Mouse (Mus musculus) E14TG2a.4 (cell line): ENCODE results near the gene Sdr9c7.

Experiments used
- H3K27me3 ChIP-seq: 2 replicates; pipeline ENCODE4 v1.6.1; 2014; ENCODE audit warnings: low read length, control low read depth; ENCODE audit not compliant: insufficient read depth
- H3K36me3 ChIP-seq: 2 replicates; pipeline ENCODE4 v1.6.1; 2014; ENCODE audit warnings: low read length, control low read depth; ENCODE audit not compliant: insufficient read depth
- H3K4me1 ChIP-seq: replicated peaks from 2 replicates; pipeline ENCODE4 v1.6.1; 2014; ENCODE audit warnings: low read depth, low read length, control low read depth
- H3K4me3 ChIP-seq: replicated peaks from 2 replicates; pipeline ENCODE4 v1.5.1; 2014; ENCODE audit warnings: mild to moderate bottlenecking, low read length
- H3K9me3 ChIP-seq: 2 replicates; pipeline ENCODE4 v1.6.1; 2014; ENCODE audit warnings: low read length, control low read depth
- CTCF ChIP-seq: conservative IDR thresholded peaks from 2 replicates; pipeline ENCODE4 v1.5.1; 2014; ENCODE audit warnings: low read length
- NANOG ChIP-seq: IDR thresholded peaks from 2 replicates; pipeline ENCODE4 v1.6.1; 2014; ENCODE audit warnings: borderline replicate concordance, low read length, mixed read lengths
- POU5F1 ChIP-seq: IDR thresholded peaks from 2 replicates; pipeline ENCODE4 v1.6.1; 2014; ENCODE audit warnings: low read length, borderline replicate concordance

Gene Sdr9c7

DNA sequence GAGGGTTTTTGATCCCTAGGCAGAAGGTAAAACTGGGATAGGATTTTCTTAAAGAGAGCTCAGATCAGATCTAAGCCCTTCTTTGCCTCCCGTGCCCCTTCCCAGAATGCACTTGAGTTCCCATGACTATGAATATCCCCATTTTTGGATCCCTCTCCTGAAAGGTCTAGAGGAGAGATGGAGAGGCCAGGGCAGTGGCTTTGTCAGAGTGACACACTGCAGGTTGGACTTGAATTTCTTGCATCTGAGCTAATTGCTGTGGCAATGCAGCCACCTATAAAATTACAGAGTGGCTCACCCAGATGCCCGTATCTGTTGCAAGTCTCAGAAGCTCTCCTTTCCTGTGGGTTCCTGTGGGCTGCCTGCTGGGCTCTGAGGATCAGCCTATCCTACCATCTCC is at the start of gene Sdr9c7:
TSS of gene Sdr9c7 (plus strand) at position 301 of the 400 bp plus-strand sequence.
- H3K27me3 ChIP-seq: peaks cover 3% of the 10 kb centered on the region; the same call in 1 of the 2 replicates
- no peaks in the 10 kb centered on the region for H3K36me3 ChIP-seq
- H3K4me3 ChIP-seq: 0 out of 2 replicates have a peak within 1 kb of the TSS, but pooled peaks have one; percentile 21
- H3K9me3 ChIP-seq: no peaks in the 10 kb centered on the region
- peaks cover 75% of the 10 kb centered on the region for H3K4me1 ChIP-seq
- no peak for TF ChIP-seq POU5F1
- no peak for TF ChIP-seq CTCF
- TF ChIP-seq NANOG: no peak

DNA sequence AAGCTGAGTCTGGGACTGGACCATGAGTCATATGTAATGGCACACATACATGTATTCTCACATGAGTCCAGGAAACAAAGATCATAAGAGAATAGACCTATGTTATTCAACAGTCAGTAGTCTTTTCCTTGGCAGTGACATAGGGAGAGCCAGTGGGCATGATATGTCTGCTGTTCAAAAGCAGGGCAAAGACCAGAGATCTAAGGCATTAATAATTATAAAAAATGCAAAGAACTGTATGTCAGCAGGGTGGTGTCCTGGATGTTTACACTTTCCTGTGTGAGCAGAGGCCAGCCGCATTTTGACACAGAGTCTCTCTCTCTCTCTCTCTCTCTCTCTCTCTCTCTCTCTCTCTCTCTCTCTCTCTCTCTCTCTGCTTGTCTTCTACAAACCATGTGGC is 48.7 kb upstream of the Sdr9c7 start, which contains the start of gene Rdh19:
TSS of gene Rdh19 (plus strand) at position 301 of the 400 bp plus-strand sequence.
- Histone ChIP-seq H3K4me1 (no peaks in the 10 kb centered on the region), H3K4me3 (no peak within 1 kb of the TSS), H3K36me3 (no peaks in the 10 kb centered on the region), H3K27me3 (no peaks in the 10 kb centered on the region), H3K9me3 (peaks cover 19% of the 10 kb centered on the region)
- TF ChIP-seq NANOG (no peak), CTCF (no peak), POU5F1 (no peak)

DNA sequence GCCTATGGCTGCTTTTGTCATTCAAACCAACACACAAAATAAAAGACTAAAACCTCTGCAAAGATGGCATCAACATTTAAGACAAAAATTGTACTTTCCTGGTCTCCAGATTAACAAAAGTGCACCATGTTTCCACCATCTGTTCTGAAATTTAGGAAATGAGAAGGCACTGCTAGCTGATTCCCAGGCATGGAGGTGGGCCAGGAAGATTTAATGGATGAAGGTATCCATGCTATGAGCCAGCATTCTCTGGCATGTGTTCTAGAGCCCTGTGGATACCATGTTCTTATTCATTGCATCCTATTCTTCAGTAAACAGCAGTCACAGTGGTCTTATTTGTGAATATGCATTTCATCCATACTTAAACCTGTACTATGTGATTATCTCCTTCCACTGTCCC is 41.9 kb upstream of the Sdr9c7 start:
- Histone ChIP-seq H3K9me3 (no peaks in the 10 kb centered on the region), H3K36me3 (no peaks in the 10 kb centered on the region), H3K4me1 (no peaks in the 10 kb centered on the region), H3K4me3 (no peak overlapping the region), H3K27me3 (peaks cover 6% of the 10 kb centered on the region; the same call in 1 of the 2 replicates)
- TF ChIP-seq POU5F1 (no peak), NANOG (no peak), CTCF (no peak)

- H3K4me1 ChIP-seq: no peaks in the 10 kb centered on the region
- no peak for TF ChIP-seq CTCF
- no peak for TF ChIP-seq POU5F1
- TF ChIP-seq NANOG: no peak
- H3K36me3 ChIP-seq: no peaks in the 10 kb centered on the region
- H3K27me3 ChIP-seq: peaks cover 4% of the 10 kb centered on the region; the same call in 1 of the 2 replicates
- H3K9me3 ChIP-seq: no peaks in the 10 kb centered on the region
- no peak overlapping the region for H3K4me3 ChIP-seq
Measured at GRCm38 (mm10) chr10:127864931-127865330, 33.4 kb upstream of the Sdr9c7 start.

- TF ChIP-seq POU5F1 (no peak), NANOG (no peak), CTCF (no peak)
- H3K36me3 ChIP-seq: no peaks in the 10 kb centered on the region
- peaks cover 4% of the 10 kb centered on the region; the same call in 1 of the 2 replicates for H3K9me3 ChIP-seq
- H3K27me3 ChIP-seq: peaks cover 2% of the 10 kb centered on the region; the same call in 1 of the 2 replicates
- H3K4me1 ChIP-seq: peaks cover 4% of the 10 kb centered on the region
- H3K4me3 ChIP-seq: no peak within 1 kb of the TSS
Measured at GRCm38 (mm10) chr10:127866232-127866631, 32.1 kb upstream of the Sdr9c7 start, which contains the start of gene Rdh16f2. TSS of gene Rdh16f2 (plus strand) at chr10:127866474.

GRCm38 (mm10) chr10:127872484-127872883 is 25.8 kb upstream of the Sdr9c7 start:
- Histone ChIP-seq H3K27me3 (no peaks in the 10 kb centered on the region), H3K4me3 (no peak overlapping the region), H3K9me3 (peaks cover 4% of the 10 kb centered on the region; the same call in 1 of the 2 replicates), H3K4me1 (peaks cover 8% of the 10 kb centered on the region), H3K36me3 (no peaks in the 10 kb centered on the region)
- TF ChIP-seq NANOG (no peak), CTCF (peak; percentile 32)

DNA sequence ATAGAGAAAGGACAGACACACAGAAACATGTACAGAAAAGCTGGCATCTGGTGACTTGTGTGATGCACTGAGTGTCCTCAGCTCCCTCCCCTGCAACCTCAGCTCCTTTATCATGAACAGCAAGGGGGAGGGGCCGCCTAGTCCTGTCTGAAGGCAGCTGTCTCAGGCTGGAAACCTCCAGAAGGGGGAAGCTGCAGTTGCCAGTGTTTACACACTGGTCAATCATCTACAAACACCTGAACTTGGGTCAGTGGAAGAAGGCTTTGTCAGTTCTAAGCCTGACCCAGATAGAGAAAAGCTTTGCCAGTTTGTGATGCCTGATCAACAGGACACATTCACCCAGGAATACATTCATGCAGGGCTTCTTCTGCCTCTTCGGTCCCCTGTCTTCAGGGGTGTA is 20.6 kb upstream of the Sdr9c7 start:
- TF ChIP-seq POU5F1 (no peak), NANOG (no peak), CTCF (no peak)
- Histone ChIP-seq H3K4me3 (no peak overlapping the region), H3K36me3 (no peaks in the 10 kb centered on the region), H3K4me1 (peaks cover 44% of the 10 kb centered on the region), H3K27me3 (no peaks in the 10 kb centered on the region), H3K9me3 (no peaks in the 10 kb centered on the region)

DNA sequence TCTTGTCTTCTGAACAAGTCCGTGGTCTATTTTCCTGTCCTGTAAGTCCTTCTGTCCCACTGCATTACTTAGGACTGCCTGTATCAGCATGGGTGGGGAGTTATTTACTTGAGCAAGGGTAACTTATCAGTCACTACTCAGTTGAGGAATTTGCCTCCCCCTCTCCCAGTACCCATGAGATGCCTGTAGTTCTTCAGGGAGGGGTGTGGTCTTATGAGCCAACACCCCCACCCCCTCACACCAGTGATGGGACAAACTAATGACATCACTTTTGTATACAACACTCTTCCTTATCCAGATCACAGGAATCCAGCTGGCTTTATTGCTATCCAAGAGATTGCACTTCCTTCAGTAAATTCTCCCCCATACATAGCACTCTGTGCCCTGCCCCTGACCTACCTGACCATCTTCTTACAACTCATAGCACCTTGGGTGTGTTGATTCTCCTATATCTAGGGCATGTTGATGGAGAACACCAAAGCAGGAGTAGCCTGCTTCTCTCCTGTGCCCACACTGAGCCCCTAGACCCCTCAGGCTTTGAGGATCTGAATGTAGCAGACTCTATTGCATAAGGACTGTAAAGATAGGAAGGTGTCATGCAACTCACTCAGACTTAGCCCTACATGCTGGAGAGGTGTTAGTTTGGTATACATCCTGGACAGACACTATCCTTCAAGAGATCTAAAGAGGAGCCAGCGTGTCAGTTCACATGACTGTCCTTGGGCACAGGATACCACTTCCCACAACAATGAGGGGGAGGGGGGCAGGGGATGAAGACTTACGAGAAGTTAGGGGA is 19.9 kb upstream of the Sdr9c7 start:
- Histone ChIP-seq H3K4me3 (no peak overlapping the region; the same call in 1 of the 2 replicates), H3K9me3 (no peaks in the 10 kb centered on the region), H3K4me1 (peaks cover 48% of the 10 kb centered on the region), H3K27me3 (no peaks in the 10 kb centered on the region), H3K36me3 (no peaks in the 10 kb centered on the region)
- TF ChIP-seq POU5F1: no peak
- TF ChIP-seq CTCF: no peak
- TF ChIP-seq NANOG: no peak

DNA sequence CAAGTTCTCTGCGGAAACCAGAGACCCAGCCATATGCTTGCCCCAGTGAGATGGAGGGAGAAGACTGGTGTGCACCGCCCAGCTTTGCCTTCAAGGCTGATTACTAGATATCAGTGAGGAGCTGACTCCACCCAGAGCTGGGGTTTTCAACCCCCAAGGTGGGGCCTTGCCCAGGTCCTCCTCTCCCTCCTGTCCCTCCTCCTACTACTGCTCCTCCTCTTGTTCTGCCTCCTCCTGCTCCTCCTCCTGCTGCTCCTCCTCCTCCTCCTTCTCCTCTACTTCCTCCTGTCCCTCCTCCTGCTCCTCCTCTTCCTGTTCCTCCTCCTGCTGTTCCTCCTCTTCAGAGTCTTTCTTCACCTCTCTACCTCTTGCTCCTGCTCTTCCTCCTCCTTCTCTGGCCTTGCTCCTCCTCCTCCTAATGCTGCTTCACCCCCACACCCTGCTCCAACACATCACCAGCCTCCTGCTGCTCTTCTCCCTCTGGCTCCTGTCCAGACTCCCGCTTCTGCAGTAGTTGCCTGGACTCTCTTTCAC is 19.1 kb upstream of the Sdr9c7 start:
- no peaks in the 10 kb centered on the region for H3K27me3 ChIP-seq

More for the DNA sequence above, 19.1 kb upstream of the Sdr9c7 start:
- H3K9me3 ChIP-seq: no peaks in the 10 kb centered on the region
- no peaks in the 10 kb centered on the region for H3K36me3 ChIP-seq
- TF ChIP-seq CTCF (no peak), POU5F1 (no peak), NANOG (no peak)
- peaks cover 56% of the 10 kb centered on the region for H3K4me1 ChIP-seq
- no peak overlapping the region for H3K4me3 ChIP-seq
